ENCODE assay signal across 9 mouse cellular contexts in the genomic region with DNA sequence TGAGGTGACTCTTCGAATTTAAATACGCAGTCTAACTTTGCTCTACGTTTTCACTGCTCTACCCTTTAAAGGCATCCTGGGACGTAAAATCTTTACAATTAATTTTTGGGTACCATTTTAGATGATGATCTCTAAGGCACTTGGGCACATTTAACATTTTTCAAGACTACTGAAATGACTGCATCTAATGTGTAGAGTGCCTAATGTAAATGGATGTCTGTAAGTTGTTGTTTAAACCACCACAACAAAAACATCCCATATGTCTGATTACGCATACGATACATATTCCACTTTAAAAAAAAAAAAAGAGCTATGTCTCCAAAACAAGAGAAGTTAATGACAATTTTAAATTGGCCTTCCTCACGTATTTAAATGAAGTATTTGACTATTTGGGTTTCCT.
DNase-seq lines count a peak whose midpoint lies in the region; ATAC-seq and TF ChIP-seq lines count a peak whose summit lies in the region.
"Had no signal": no experiment of that assay in that cellular context is flagged by ENCODE, and none has a peak within 500 bp of the region (broad histone marks: within the 10 kb centered on the region; RNA-seq: fewer than 3 reads in every experiment).

No protein-coding gene starts in this region.

- H3K9me3 ChIP-seq in CH12.LX (replicated peaks; ENCODE audit: low read length): peaks cover 13% of the 10 kb centered on the region
- H3K9me3 ChIP-seq in forebrain, embryonic 16.5 days (ENCODE audit: control insufficient read depth, low read length): no peaks in the 10 kb centered on the region
- H3K9me3 ChIP-seq in liver, embryonic 15.5 days (replicated peaks): no peaks in the 10 kb centered on the region

- no peak for TF ChIP-seq EP300 in heart, adult 2 months (IDR thresholded peaks at IDR 0.05; ENCODE audit: insufficient read depth, low read depth, low read length)
- no peak for TF ChIP-seq EP300 in CH12.LX (IDR thresholded peaks at IDR 0.05; ENCODE audit: low read length)

- no peak for TF ChIP-seq RAD21 in CH12.LX (IDR thresholded peaks at IDR 0.05; ENCODE audit: low read depth, low read length)

- H3K27me3 ChIP-seq in heart, adult 2 months (ENCODE audit: control insufficient read depth, insufficient read depth, low read length): no peaks in the 10 kb centered on the region
- no peaks in the 10 kb centered on the region for H3K27me3 ChIP-seq in CH12.LX (replicated peaks)
- H3K27me3 ChIP-seq in forebrain, embryonic 16.5 days (replicated peaks; ENCODE audit: control insufficient read depth, insufficient read depth, low read length): no peaks in the 10 kb centered on the region
- H3K27me3 ChIP-seq in liver, embryonic 15.5 days: no peaks in the 10 kb centered on the region

- H3K9ac ChIP-seq in heart, adult 2 months (ENCODE audit: low read depth, low read length): no peak overlapping the region
- no peak overlapping the region for H3K9ac ChIP-seq in CH12.LX (ENCODE audit: insufficient read depth, low read depth)
- peak overlapping the region; percentile 70 for H3K9ac ChIP-seq in forebrain, embryonic 16.5 days (replicated peaks; ENCODE audit: low read depth, low read length)
- no peak overlapping the region for H3K9ac ChIP-seq in liver, embryonic 15.5 days

- dilution Hi-C loops in CH12.LX (cut with MboI; ENCODE audit: extremely low pct_ligation_motif_present, extremely low pct_unique_long_range_greater_than_20kb, low sequenced_read_pairs): no loop called here

- no peak for TF ChIP-seq CTCF in heart, adult 2 months (IDR thresholded peaks at IDR 0.05)
- TF ChIP-seq CTCF in CH12.LX (conservative IDR thresholded peaks at IDR 0.05 in 1 of 2, IDR thresholded peaks at IDR 0.05 in 1 of 2; ENCODE audit: low read depth in 2 of 2, low read length in 2 of 2): no peak

- no peak for DNase-seq in heart, adult 2 months
- no peak for DNase-seq in heart, postnatal 25 days (ENCODE audit: low spot score)
- DNase-seq in CH12.LX (ENCODE audit: extremely low read depth): peak; percentile 12
- no peak for DNase-seq in right cerebral cortex, adult 2 months (ENCODE audit: low spot score in 2 of 2)
- no peak for DNase-seq in right cerebral cortex, postnatal 25 days

- H3K27ac ChIP-seq in heart, adult 2 months: no peak overlapping the region
- H3K27ac ChIP-seq in CH12.LX (ENCODE audit: insufficient read depth, low read depth): no peak overlapping the region
- peak overlapping the region; percentile 92 for H3K27ac ChIP-seq in forebrain, embryonic 16.5 days (ENCODE audit: low read length)
- H3K27ac ChIP-seq in liver, embryonic 15.5 days (replicated peaks): no peak overlapping the region
- H3K27ac ChIP-seq: macrophage had no signal

- H3K4me3 ChIP-seq in heart, adult 2 months: peak overlapping the region; percentile 46
- H3K4me3 ChIP-seq in CH12.LX (replicated peaks in 1 of 3; ENCODE audit: low read depth in 2 of 3, low read length in 2 of 3, poor library complexity in 1 of 3): peak overlapping the region; percentile 33 to 54 (median 49)
- H3K4me3 ChIP-seq in forebrain, embryonic 16.5 days (replicated peaks; ENCODE audit: low read length): peak overlapping the region; percentile 56
- peak overlapping the region; percentile 49 for H3K4me3 ChIP-seq in liver, embryonic 15.5 days (replicated peaks)

- ATAC-seq in forebrain, embryonic 16.5 days: no peak
- no peak for ATAC-seq in liver, embryonic 15.5 days (ENCODE audit: insufficient read depth)
- no peak for ATAC-seq in erythroid progenitor cell, adult 5-6 weeks (replicated peaks; ENCODE audit: low FRiP score, poor library complexity, severe bottlenecking)

- in situ Hi-C loops in CH12.LX (cut with MboI; ENCODE audit: low pct_ligation_motif_present, low pct_unique_long_range_greater_than_20kb, low sequenced_read_pairs): no loop called here

- no peaks in the 10 kb centered on the region for H3K4me1 ChIP-seq in heart, adult 2 months (ENCODE audit: control insufficient read depth, insufficient read depth, low read length)
- H3K4me1 ChIP-seq in CH12.LX (ENCODE audit: control insufficient read depth in 1 of 2, insufficient read depth in 2 of 2): peaks cover 0 to 4% of the 10 kb centered on the region in 2 experiments; a peak in 2 of 4 replicates
- peaks cover 8% of the 10 kb centered on the region; the same call in 1 of the 2 replicates for H3K4me1 ChIP-seq in forebrain, embryonic 16.5 days (replicated peaks; ENCODE audit: control insufficient read depth, insufficient read depth, low read length)
- H3K4me1 ChIP-seq in liver, embryonic 15.5 days (replicated peaks): peaks cover 5% of the 10 kb centered on the region; the same call in 1 of the 2 replicates

- no peak overlapping the region for H3K4me2 ChIP-seq in CH12.LX (ENCODE audit: insufficient read depth, low read depth, poor library complexity, severe bottlenecking)
- peak overlapping the region; percentile 77 for H3K4me2 ChIP-seq in forebrain, embryonic 16.5 days (ENCODE audit: low read length)
- peak overlapping the region; percentile 64 for H3K4me2 ChIP-seq in liver, embryonic 15.5 days

- no peak for TF ChIP-seq POLR2A in heart, adult 2 months (IDR thresholded peaks at IDR 0.05; ENCODE audit: insufficient read depth, low read depth, low read length)
- TF ChIP-seq POLR2A in CH12.LX (IDR thresholded peaks at IDR 0.05; ENCODE audit: low read depth, low read length): no peak

- 0 out of 2 replicates have a peak, but pooled peaks cover 4% of the 10 kb centered on the region for H3K79me2 ChIP-seq in heart, adult 2 months (replicated peaks; ENCODE audit: control insufficient read depth, insufficient read depth, low read length)
- peaks cover 9% of the 10 kb centered on the region; the same call in 1 of the 2 replicates for H3K79me2 ChIP-seq in CH12.LX (replicated peaks; ENCODE audit: control insufficient read depth, extremely low read depth, insufficient read depth, poor library complexity, severe bottlenecking)

- WGBS in heart, adult 2 months: 76% methylated on average over 7 of the region's 7 CpGs
- 31% methylated on average over 7 of the region's 7 CpGs for WGBS in forebrain, embryonic 16.5 days
- WGBS in liver, embryonic 15.5 days (ENCODE audit: insufficient replicate concordance): 70% methylated on average over 7 of the region's 7 CpGs

- intact Hi-C loops in heart, adult 2 months (cut with DNase I): no loop called here
- intact Hi-C loops in heart, postnatal 25 days (cut with DNase I): no loop called here

- H3K36me3 ChIP-seq in heart, adult 2 months (ENCODE audit: control insufficient read depth, insufficient read depth, low read length): no peaks in the 10 kb centered on the region
- H3K36me3 ChIP-seq in CH12.LX (replicated peaks in 1 of 2; ENCODE audit: control insufficient read depth in 1 of 2, insufficient read depth in 1 of 2, low read length in 1 of 2): peaks cover 5% of the 10 kb centered on the region in 2 experiments
- no peaks in the 10 kb centered on the region for H3K36me3 ChIP-seq in forebrain, embryonic 16.5 days (ENCODE audit: control insufficient read depth, insufficient read depth)
- no peaks in the 10 kb centered on the region for H3K36me3 ChIP-seq in liver, embryonic 15.5 days (replicated peaks)

TF ChIP-seq in CH12.LX, 34 proteins besides CTCF, POLR2A, EP300 and RAD21:
- TF ChIP-seq BHLHE40 (IDR thresholded peaks at IDR 0.05; ENCODE audit: low read depth, low read length): no peak
